Mouse (Mus musculus): ENCODE data around the gene Tra2a. TPM values are rescaled to one million over a fixed set of nuclear protein-coding genes. Genes with fewer than 3 reads are reported as not detected.
A peak's percentile ranks its signal among the peaks of the same experiment; 100 is the strongest.

The Tra2a gene
- total RNA-seq, 2 experiments from 2014 or later = 74.1 to 80.5 TPM

DNA sequence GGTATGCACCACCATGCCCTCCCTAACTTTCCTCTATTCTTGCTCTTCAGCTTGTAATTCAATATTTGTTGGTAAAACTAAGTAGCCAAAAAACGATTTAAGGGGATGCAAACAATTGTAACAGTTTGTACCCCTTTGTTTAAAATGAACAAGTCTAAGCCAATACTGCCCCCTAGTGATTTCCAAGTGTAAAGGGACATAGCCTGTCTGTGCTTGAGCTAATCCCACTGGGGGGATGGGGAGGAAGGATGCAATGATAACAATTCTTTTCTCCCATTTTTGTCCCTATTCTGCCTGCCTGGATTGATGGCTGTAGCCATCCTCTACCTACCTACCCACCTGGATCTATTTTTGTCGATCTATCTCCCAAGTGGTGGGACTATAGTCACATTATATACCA lies 16.6 kb downstream of the Tra2a start:
- intact Hi-C loops (cut with DNase I) = no loop called here
- DNase-seq (ENCODE audit: low spot score in 2 of 2) = no peak

DNA sequence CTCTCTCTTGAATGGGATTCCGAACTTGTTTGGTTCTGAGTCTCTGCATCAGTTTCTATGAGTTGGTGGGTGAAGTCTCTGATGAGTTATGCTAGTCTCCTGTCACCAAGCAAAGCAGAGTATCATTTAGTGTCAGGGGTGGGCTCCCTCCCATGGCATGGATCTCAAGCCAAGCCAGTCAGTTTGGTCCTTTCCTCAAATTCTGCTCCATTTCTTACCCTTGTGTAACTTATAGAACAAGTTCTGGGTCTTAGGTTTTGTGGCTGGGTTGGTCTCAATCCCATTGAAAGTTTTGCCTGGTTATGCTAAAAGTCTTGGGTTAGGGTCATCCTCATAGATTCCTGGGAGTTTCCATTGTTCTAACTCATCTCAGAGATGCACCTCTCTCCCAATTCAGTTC lies 21.5 kb downstream of the Tra2a start:
- no peak for DNase-seq (ENCODE audit: low spot score in 2 of 2)
- intact Hi-C loops (cut with DNase I) = no loop called here

DNA sequence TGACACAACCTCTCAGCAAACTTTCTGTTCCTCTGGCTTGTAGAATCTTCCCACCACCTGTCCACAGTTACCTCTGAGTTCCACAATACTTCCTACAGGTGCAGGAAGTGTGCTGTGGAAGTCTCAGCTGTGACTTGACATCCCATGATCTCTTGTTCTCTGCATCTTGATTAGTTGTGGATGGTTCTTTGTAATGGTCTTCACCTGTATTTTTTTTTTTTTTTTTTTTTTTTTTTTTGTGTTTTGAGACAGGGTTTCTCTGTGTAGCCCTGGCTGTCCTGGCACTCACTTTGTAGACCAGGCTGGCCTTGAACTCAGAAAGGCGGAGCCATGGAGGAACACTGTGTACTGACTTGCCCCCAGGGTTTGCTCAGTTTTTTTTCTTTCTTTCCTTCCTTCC lies 22.3 kb downstream of the Tra2a start:
- intact Hi-C loops (cut with DNase I) = no loop called here
- no peak for DNase-seq (ENCODE audit: low spot score in 2 of 2)

DNA sequence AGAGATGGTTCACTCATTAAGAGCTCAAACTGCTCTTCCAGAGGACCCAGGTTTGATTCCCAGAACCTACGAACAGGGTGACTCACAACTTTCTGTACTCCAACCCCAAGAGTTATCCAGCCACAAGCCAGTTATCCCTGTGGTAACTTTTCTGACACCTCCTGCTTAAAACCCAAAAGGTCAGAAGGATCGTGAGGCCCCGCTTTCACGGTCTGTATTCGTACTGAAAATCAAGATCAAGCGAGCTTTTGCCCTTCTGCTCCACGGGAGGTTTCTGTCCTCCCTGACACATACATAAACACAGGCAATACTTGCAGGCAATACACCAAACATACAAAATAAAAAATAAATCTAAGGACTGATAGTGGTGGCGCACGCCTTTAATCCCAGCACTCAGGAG lies 27.5 kb downstream of the Tra2a start:
- intact Hi-C loops (cut with DNase I) = no loop called here
- DNase-seq (ENCODE audit: low spot score in 2 of 2) = peak; percentile 100

DNA sequence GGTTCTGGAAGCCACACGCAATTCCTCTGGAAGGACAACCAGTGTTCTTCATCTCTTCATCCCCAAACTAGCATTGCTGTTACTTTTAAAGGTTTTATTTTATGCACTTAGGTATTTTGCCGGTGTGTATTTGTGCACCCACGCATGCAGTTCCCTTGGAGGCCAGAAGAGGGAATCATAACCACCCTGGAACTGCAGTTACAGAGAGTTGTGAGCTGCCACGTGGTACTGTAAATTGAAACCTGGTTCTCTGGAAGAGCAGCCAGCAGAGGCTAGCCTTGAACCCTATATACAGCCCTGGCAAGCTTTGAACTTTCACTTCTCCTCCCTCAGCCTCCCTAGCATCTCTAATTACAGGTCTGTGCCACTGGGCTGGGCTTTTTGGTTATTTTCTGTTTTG lies 30.5 kb downstream of the Tra2a start:
- intact Hi-C loops (cut with DNase I) = no loop called here
- no peak for DNase-seq (ENCODE audit: low spot score in 2 of 2)

DNA sequence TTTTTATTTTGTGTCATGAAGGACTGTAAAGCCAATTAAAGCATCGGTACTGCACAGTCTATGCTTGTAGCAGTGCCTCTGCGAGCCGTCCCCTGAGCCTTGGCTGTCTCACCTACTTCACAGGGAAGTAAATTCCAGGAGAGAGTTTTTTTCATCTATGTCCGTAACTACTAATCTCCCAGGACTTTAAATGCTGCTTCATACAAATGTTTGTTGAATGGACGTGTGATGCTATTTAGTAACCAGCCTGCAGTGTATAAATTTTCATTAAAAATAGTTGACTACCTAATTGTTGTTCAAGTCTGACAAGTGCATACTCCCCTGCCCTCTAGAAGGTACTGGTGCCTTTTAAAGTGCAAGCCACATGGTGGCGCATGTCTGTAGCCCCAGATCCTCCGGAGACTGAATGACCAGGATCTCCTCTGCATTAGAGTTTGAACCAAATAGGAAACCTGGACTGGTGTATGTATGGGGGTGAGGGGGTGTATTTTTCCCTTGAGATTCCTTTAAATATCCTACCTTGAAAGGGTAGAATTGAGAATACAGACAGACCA lies 35.6 kb downstream of the Tra2a start:
- DNase-seq (ENCODE audit: low spot score in 2 of 2) = no peak
- intact Hi-C loops (cut with DNase I) = loop anchor here (2.0 to 5.0 kb wide), 2 partner anchors 89 to 171 kb away; partner anchors contain the start of gene Ccdc126

DNA sequence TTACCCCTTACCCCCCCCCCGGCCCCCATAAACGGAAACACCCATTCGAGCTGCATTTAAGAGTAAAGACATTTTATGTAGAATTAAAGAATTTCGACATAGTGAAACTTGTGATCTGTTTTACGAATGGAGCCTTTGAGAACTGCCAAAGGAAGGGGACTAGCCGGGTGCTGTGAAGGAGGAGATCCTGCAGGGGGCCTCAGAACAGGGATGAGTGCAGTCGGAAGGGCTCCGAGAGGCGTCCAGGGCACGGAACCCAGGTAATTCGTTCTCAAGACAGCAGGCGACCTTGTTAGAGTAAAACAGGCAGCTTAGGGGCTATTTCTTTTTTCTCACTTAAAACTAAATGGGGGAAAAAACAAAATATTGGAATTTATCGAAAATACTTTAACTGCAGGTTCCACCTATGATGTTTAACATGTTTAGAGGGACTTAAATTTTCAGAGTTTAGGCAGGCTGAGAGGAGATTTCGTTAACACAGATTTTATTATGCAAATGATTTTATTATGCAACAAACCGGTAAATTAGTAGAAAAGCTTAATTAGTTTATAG lies 36.6 kb downstream of the Tra2a start:
- no peak for DNase-seq (ENCODE audit: low spot score in 2 of 2)
- intact Hi-C loops (cut with DNase I) = loop anchor here (5.0 kb wide), 1 partner anchor 90 kb away; the partner anchor contains the start of gene Ccdc126

DNA sequence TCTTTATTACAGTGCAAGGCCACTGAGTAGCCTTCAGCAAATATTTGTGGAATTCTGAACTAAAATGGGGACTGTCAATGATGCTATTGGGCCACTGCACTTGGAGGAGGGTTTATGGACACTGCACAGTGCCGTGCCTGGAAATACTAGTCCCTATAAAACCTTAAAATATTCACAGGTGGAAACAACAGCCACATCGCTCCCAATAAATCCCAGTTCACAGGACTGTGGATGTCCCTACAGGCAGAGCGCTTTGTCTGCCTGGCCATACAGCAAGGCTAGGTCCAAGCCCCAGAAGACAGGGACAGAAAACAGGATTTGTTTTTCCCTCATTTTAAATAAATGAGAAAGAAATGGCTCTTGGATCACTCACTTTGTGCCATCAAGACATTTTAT lies 38.1 kb downstream of the Tra2a start:
- DNase-seq (ENCODE audit: low spot score in 2 of 2) = no peak
- intact Hi-C loops (cut with DNase I) = loop anchor here (5.0 kb wide), 1 partner anchor 92 kb away; the partner anchor contains the start of gene Ccdc126

DNA sequence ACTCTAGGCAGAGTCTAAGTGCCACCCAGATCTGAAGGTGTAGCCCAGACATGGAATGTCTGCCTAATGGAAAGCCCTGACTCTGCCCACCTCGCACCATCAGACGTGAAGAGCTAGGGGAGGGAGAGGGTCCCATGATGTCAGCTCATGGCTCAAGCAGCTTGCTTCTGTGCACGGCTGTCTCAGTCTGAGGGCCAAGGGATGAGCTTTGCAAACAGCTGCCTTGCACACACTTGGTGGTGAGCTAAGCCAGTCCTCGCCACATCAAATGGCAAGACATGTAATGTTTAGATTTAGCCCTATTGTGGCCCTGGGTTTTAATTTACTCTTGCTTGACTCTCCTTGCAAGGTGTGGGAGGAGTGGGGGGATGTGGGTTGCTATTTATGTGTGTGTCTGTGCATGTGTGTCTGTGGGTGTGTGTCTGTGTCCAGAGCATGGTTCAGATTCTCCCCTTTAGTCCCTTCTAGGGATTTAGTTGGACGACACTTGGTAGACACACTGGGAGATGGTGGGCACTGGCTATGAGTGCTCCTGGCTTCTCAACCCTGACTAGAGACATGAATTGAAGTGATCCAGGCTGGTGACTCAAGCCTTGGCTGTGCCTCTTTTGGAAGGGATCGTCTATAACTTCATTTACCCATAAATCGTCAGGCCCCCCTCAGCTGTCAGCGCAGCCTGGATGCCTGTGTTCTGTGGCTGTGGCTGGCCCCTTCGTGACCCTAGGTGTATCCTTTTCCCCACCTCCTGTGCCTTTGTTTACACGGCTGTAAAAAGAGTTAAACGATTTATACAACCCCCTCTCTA lies 38.7 kb downstream of the Tra2a start:
- DNase-seq (ENCODE audit: low spot score in 2 of 2) = no peak
- intact Hi-C loops (cut with DNase I) = loop anchor here (5.0 kb wide), 1 partner anchor 92 kb away; the partner anchor contains the start of gene Ccdc126

DNA sequence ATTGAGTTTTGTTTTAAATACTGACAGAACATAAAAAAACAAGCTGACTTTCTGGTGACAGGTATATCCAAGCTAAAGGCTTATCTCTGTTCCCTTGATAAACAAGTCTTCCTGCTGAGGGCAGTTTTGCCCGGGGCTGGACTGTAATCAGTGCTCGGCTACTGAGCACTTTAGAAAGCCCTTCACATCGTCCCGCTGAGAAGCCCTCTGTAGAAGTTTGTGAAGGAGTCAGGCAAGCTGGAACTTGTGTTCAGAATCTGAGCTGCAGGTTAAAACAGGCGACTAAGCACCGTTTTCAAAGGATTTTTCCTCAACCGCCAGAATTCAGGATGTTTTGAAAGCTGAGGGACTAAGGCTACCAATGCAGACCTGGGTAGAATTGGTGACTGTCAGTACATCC lies 41.9 kb downstream of the Tra2a start:
- intact Hi-C loops (cut with DNase I) = no loop called here
- no peak for DNase-seq (ENCODE audit: low spot score in 2 of 2)

DNA sequence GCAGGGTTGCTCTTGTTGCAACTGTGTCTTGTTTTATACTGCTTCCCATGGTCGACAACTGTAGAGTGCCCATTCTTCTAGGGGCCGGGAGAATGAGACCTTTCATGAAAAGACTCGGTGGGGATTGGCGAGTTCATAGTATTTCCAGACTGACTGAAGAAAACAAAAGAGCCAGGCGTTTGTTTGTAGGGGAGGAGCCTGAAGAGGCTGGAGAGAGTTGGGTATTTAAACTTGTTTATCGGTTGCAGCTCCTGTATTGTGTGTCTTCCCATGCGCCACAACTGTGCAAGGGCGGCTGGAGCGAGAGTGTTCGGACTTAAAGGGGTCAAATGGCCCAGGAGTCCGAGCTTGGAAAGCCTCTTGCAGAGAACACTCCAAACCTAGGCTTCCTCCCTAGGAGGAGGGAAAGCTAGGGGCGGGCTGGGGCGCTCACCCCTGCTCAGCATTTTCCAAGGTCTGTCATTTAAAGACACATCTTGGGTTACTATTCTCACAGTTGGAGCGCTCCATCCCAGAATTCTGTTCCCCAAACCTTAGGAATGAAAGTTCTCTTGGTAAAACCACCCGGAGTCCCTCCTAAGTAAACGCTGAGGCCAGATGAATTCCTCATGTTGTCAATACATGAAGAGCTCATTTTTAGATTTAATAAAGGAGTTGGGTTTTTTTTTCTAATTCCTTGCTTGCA lies 43.8 kb downstream of the Tra2a start:
- intact Hi-C loops (cut with DNase I) = loop anchor here (2.0 kb wide), 1 partner anchor 1959 kb away; no protein-coding TSS in a partner anchor
- DNase-seq (ENCODE audit: low spot score in 2 of 2) = no peak

DNA sequence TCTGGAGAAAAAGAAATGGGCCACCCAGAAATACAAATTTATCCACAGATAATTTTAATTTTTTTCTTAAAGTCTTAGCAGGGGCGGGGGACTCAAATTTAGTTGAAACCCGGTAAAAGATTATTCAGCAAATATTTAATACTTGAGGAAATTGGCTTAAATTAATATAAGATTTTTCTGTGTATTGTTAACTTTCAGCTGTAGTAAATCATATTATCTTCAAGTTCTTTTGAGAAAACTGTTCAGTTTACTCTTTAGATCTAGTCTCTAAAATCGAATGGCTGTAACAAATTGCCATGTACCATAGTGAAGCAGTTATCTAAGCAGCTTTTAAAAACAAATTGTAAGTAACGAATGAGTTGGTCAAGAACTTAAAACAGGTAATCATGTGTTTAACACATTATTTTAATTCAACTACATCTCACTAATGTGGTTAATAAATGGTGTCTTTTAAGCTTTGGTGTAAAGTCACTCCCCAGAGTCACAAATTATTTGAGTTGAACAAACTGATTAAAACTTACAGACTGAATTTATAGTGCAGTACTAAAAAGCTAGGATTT lies 44.8 kb downstream of the Tra2a start:
- intact Hi-C loops (cut with DNase I) = loop anchor here (2.0 kb wide), 1 partner anchor 1960 kb away; no protein-coding TSS in a partner anchor
- DNase-seq (ENCODE audit: low spot score in 2 of 2) = no peak

DNA sequence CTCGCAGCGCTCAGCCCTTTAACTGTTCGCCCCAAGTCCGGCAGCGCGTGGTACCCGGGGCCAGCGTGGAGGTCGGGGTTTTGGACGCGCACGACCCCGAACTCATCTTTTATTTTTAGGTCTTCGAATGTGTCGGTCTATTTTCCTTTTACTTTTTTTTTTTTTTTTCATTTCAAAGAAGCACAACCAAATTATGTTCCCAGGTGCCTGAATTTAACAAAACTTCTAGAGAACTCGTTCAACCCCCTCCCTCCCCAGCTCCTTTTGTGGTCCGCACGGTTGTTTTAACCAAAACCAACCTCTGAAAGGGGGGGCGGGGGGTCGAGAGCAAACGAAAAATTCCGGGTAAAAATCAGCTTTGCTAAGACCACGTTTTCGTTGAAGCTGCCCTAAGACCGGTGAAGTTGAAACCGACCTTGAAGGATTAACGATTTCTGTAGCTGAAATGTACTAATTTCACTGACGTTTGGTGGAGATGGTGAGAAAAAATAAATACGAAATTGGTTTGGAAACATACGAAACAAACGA lies 45.5 kb downstream of the Tra2a start:
- DNase-seq (ENCODE audit: low spot score in 2 of 2) = no peak
- intact Hi-C loops (cut with DNase I) = loop anchor here (2.0 kb wide), 1 partner anchor 1960 kb away; no protein-coding TSS in a partner anchor

DNA sequence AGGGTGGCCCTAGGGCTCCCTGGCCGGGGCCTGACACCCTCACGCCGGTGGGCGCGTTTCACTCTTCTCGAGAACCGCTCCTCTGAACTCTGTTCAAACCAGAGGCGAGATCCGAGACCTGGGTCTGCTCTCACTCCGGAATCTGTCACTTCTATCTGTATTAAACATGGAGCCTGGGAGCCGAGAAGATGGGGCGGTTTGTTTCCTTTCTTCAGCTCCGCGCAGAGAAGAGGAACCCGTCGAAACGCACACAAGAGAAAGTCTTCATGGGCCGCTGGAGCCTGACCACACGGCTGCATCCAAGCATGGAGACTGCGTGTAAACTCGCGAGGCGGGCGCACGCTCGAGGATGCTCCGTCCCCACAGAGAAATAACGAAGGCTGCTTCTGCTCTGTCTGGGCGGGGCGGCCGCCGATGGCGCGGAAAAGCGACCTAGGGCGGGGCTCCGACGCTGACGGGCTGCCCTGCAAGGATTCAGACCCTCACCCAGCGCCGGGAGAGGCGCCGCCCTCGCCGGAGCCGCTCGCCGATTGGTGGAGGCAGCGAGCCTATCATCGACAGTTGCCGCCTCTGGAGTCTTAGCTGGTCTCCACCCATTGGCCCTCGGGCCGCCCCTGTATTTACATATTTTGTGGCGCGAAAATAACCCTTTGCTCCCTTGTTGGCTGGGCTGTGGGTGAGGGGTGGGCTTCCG lies 46.1 kb downstream of the Tra2a start:
- DNase-seq (ENCODE audit: low spot score in 2 of 2) = no peak
- intact Hi-C loops (cut with DNase I) = loop anchor here (2.0 kb wide), 1 partner anchor 1961 kb away; no protein-coding TSS in a partner anchor

DNA sequence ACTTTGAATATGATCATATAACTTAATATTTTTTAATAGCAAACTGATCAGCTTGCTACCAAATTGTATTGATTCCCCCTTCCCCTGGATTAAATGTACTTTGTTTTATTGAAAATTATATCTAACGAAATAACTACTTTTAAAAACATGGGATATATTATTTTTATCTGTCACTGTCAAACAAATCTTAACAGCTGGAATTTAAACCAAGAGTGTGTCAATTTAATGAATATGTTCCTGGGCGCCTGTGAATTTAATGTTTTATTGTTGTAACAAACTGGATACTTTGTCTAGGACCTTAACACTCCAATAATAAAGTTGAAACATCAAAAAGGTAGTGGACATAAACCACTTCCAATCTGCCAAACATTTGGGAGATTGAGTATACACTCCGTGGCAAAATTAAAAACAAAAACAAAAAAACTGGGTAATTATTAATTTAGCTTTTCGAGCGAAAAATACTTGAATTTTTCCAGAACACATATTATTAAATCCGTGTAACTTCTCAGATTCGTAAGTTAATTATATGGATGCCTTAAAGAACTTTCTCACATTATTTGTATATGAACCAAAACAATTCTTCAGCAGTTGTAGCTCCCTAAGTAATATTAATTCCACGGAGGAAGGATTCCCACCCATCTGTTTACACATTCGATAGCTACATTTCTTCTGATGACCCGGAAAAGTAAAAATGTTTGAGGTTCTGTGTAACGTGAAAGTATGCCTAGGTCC lies 46.9 kb downstream of the Tra2a start:
- intact Hi-C loops (cut with DNase I) = no loop called here
- DNase-seq (ENCODE audit: low spot score in 2 of 2) = no peak

DNA sequence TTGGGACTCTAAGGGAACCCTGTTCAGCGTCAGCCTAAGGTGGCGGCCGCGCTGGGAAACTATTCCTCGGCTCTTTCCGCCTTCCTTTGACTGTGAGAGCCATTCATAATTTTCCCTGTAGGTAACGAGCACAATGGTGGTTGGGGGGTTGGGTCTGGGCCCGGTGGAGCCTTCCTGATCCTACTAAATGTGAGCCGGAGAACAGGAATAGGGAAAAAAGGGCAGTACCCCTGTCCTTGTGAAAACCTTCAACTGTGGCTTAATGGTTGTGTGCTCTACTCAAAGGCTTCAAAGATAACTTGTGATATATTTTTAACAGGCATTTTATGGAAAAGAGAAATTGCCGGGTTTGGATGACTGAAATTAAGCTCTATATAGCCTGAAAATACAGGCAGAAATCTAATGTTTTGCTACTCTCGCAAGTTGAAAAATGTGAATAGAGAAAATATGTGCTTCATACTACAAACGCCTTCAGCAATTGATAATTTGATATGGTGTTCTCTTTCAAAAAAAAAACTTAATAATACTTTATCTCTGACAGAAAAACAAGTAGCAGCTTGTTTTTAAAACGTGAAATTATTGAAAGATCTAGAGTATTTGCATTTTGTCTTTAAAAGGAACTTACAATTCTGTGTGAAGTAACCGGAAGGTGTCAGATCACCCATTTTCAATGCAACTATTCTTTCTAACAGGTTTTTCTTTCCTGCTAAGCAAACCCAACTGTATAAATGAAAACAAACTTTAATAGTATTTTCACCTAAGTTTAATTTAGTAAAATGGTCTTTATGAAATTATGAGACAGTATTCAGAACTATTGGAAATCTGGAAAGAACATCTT lies 47.9 kb downstream of the Tra2a start:
- no peak for DNase-seq (ENCODE audit: low spot score in 2 of 2)
- intact Hi-C loops (cut with DNase I) = no loop called here

DNA sequence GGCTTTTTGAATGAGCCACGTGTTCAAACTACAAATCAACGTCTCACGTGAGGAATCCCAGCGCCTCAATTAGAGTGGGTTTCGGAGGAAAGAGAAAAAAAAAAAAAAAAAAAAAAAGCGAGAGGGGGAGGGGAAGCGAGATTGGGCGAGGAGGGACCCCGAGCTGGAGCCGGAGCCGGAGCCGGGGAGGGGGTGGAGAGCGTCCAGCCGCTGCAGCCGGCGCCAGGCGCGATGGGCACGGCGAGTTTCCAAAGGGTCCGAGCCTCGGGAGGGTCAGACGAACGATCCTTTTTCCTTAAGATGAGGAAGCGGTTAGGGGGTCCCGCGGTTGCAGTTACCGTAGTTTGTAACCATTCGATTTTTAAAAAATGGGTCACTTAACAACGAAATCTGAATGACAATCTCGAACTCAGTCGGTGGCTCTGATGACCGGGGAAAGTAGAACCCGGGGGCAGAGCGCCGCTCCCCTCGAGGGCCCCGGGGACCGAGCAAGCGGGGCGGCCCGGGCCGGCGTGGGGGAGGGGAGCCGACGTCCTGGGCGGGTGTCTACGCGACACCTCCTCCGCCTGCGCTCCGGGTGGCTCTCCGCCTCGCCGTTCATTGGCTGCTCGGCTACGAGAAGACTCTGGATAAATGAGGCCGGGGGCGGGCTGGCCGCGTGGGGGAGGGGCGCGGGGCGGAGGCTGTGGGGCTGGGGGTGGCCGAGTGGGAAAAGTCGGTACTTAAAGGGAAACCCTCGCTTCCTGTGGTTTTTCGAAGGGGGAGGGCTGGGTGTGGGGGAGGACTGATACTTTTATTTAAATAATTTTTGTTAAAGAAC lies 48.7 kb downstream of the Tra2a start, which contains the start of gene Igf2bp3:
Igf2bp3 (minus strand) TSS at position 30 of the 820 bp plus-strand sequence.
- DNase-seq (ENCODE audit: low spot score in 2 of 2) = no peak
- intact Hi-C loops (cut with DNase I) = no loop called here
